Mouse (Mus musculus): ENCODE measurements around the gene Spata31d1d. TPM values are rescaled to one million over a fixed set of nuclear protein-coding genes. Genes with fewer than 3 reads are reported as not detected.

Gene Spata31d1d
- polyA plus RNA-seq (2012; rRNA removed): 0.02 TPM in 2 replicates

GRCm38 (mm10) chr13:59731652-59732051, at the start of gene Spata31d1d:
Gene Spata31d1d, minus strand, starts transcription at chr13:59731752.

GRCm38 (mm10) chr13:59769296-59770163, 38.0 kb upstream of the Spata31d1d start, which contains the start of gene Isca1:
Gene Isca1, minus strand, starts transcription at chr13:59769810.

GRCm38 (mm10) chr13:59746711-59747110, 15.2 kb upstream of the Spata31d1d start, which contains the start of gene 1700014D04Rik:
Gene 1700014D04Rik, minus strand, starts transcription at chr13:59746752.

DNA sequence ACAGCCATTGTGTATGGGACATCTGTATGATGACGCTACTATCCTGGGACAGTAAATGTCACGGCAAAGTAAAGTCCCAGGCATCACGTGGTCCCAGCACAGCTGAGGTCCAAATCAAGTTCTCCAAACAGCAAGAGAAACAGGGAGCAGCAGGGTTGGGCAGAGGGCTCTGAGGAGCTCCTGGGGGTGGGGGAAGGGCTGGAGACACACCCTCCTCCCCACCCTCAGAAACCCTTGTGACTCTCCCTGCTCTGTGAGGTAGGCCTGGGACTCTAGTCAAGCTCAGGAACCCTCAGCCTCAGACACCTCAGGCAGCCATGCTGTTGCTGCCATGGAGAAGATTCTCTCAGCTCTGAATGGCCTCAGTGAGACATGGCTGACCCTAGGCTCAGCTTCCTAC, 19.6 kb downstream of the Spata31d1d start, which contains the start of gene Spata31d1b:
Spata31d1b (plus strand) TSS at position 301 of the 400 bp plus-strand sequence.

GRCm38 (mm10) chr13:59710230-59710629, 21.3 kb downstream of the Spata31d1d start, which contains the start of gene Spata31d1a:
Gene Spata31d1a, minus strand, starts transcription at chr13:59710330.

DNA sequence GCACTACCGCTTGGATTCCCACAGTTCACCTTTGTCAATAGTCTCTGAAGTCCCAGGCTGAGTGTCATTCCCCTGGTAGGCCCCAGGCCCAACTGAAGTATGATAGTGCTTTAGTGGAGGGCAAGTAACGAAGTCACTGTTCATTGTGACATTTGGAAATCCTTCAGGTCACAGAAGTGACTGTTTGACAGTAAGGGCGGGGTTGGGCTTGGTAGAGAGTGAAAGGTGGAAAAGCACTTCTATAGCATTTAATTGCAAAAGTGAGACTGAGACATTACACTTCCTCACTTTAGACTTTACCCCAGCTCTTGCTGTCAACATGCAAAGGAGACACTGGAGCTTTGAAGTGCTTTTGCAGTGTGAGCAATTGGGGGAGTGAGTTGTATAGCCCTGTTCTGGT, 37.5 kb downstream of the Spata31d1d start, which contains the start of gene 4921517D22Rik:
4921517D22Rik (minus strand) TSS at position 101 of the 400 bp plus-strand sequence.

Other genes starting within 250 kb of the Spata31d1d start
- gene Agtpbp1, start 146.5 kb downstream of the Spata31d1d start, polyA plus RNA-seq (2012; rRNA removed): 20.9 and 23.9 TPM in 2 replicates
- 102 and 122 TPM in 2 replicates for gene Naa35, start 146.5 kb downstream of the Spata31d1d start, polyA plus RNA-seq (2012; rRNA removed)
- 71.8 and 80.5 TPM in 2 replicates for gene Golm1, start 55.9 kb downstream of the Spata31d1d start, polyA plus RNA-seq (2012; rRNA removed)
- gene 4921517D22Rik, start 37.6 kb downstream of the Spata31d1d start, polyA plus RNA-seq (2012; rRNA removed): not detected in 2 replicates
- gene Spata31d1a, start 21.4 kb downstream of the Spata31d1d start, polyA plus RNA-seq (2012; rRNA removed): 0.01 TPM in 1 of 2 replicates, not detected in the other
- 0.01 TPM in 1 of 2 replicates, not detected in the other for gene Spata31d1b, start 19.5 kb downstream of the Spata31d1d start, polyA plus RNA-seq (2012; rRNA removed)
- gene 1700014D04Rik, start 15.0 kb upstream of the Spata31d1d start, polyA plus RNA-seq (2012; rRNA removed): 0.09 and 0.10 TPM in 2 replicates
- 82.4 and 96.1 TPM in 2 replicates for gene Isca1, start 38.1 kb upstream of the Spata31d1d start, polyA plus RNA-seq (2012; rRNA removed)
- gene Gm49354, start 50.5 kb upstream of the Spata31d1d start, polyA plus RNA-seq (2012; rRNA removed): 78.2 TPM in 1 of 2 replicates, not detected in the other
- gene Tut7, start 91.4 kb upstream of the Spata31d1d start, polyA plus RNA-seq (2012; rRNA removed): 41.9 and 46.2 TPM in 2 replicates